Mouse (Mus musculus): Measurements from ENCODE around the gene Cdhr4.
"Not testable (repeated sequence)": the region's sequence is repeated elsewhere in the genome, so short reads cannot be mapped to it uniquely, and the experiment has no call there.

Gene Cdhr4

DNA sequence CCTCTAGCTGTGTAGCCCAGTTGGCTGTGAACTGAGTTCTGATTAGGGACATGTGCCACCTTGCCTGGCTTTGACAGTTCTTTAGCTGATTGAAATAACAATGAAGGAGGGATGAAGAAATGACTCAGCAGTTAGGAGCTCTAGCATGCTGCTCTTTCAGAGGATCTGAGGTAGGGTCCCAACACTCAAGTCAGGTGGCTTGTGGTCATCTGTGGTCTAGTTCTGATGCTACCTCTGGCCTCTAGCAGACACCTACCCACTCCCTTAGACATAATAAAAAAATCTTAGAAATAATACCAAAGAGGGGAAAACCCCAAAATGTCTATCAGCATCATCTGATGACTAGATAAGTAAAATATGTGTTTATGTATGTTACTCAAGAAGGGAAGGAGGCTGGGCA is 18.1 kb downstream of the Cdhr4 start:
- no peak for DNase-seq (ENCODE audit: low spot score in 2 of 2)

DNA sequence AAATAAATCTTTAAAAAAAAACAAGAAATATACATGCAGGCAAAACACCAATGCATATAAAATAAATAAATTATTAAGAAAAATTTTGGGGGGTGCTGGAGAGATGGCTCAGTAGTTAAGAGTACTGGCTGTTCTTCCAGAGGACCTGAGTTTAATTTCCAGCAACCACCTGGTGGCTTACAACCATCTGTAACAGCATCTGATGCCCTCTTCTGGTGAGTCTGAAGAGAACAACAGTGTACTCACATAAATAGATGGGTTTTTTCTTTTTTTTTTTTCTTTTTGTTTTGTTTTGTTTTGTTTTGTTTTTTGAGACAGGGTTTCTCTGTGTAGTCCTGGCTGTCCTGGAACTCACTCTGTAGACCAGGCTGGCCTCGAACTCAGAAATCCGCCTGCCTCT is 21.3 kb downstream of the Cdhr4 start:
- not testable (repeated sequence) for DNase-seq (ENCODE audit: low spot score in 2 of 2)

DNA sequence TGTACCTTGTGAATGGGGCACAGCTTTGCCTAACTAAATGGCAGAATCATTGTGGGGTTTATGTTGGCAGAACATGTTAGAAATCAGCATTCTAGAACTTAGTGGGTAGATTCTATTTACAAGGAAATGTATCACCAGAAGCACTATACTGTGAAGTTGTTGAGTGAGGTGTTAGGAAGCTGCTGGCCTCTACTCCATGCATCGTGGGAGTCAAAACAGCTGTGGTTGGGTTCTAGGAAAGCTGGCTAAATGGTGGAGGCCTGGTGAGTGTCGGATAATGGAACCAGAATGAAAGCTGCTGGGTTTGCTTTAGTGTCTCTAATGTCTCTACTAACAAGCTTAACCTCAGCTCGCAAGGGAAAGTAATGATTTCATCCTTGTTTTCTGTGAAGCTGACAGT is 24.8 kb downstream of the Cdhr4 start:
- DNase-seq (ENCODE audit: low spot score in 2 of 2), result no peak

DNA sequence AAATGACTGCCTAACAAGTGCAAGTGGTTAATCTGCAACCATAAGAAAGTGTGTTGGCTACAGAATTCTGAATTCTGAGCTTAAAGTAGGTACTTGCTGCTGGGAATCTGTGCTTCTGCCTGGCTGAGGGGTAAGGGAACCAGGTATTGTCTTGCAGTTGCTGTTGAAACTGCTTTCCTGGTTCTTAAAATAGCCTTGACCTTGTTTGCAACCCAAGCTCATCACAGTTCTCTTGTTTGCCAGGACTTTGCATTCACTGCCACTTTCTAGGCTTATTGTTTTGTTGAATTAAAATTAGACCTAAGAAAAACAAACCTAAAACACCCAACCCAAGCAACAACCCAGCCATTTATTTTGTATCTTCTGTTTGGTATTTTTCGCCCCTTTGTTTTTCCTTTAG is 28.4 kb downstream of the Cdhr4 start:
- DNase-seq (ENCODE audit: low spot score in 2 of 2), result no peak

DNA sequence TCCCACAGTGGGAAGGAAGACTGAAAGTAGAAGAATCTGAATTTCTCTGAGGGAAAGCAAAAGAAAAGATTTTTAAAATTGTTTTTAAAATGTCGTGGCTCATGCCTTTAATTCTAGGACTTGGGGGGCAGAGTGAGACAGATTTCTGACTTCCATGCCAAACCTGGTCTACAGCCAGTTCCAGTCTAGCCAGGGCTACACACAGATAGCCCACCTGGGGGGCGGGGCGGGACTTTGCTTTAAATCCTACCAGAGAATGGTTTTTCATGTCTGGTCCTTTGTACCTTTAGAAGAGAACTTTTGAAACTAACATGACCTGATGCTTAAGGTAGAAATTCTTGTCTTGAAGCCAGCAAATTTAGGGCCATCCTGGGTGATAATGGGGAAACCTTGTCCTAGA is 30.9 kb downstream of the Cdhr4 start:
- DNase-seq (ENCODE audit: low spot score in 2 of 2), result no peak

DNA sequence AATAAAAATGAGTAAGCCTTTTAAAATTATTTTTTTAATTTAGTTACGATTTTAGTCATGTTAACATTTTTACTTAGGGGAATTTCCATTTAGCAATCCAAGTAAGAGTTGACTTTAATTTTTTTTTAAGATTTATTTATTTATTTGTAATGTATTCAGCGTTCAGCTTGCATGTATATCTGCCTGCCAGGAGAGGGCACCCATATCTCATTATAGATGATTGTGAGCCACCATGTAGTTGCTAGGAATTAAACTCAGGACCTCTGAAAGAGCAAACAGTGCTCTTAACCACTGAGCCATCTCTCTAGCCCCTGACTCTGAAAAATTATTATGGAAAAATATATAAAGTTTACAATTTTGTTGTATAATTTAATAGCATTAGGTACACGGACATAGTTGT is 34.3 kb downstream of the Cdhr4 start:
- no peak for DNase-seq (ENCODE audit: low spot score in 2 of 2)

DNA sequence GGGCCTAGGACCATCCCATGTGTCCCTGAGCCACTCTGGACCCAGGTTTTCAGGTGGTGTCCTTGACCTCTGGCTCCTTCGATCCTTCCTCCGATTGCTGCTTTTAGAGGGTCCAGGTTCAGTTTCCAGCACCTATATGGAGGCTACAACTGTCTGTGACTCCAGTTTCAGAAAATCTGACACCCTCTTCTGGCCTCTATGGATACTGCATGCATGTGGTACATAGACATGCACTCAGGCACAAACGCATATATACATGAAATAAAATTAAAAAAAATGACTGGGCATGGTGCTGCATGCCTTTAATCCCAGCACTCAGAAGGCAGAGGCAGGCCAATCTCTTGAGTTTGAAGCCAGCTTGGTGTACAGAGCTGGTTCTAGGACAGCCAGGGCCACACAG is 35.6 kb downstream of the Cdhr4 start:
- DNase-seq (ENCODE audit: low spot score in 2 of 2), result no peak

DNA sequence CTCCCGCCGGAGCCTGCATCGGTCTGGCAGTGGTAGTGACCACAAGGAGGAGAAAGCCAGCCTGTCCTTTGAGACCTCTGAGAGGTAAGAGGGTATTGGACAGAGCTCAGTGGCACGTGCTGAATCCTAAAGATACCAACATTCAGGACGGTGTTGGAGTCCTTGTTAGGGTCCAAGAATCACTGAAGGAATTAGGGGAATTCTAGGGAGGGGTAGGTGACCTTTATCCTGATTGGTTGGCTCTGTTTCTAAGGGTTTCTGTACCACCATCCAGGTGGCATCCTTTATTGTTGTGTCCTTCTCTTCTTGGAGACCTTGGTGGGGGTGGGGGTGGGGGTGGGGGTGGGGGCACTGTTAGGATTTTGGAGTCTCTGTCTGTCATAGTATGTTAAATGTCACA is 39.8 kb downstream of the Cdhr4 start:
- no peak for DNase-seq (ENCODE audit: low spot score in 2 of 2)

DNA sequence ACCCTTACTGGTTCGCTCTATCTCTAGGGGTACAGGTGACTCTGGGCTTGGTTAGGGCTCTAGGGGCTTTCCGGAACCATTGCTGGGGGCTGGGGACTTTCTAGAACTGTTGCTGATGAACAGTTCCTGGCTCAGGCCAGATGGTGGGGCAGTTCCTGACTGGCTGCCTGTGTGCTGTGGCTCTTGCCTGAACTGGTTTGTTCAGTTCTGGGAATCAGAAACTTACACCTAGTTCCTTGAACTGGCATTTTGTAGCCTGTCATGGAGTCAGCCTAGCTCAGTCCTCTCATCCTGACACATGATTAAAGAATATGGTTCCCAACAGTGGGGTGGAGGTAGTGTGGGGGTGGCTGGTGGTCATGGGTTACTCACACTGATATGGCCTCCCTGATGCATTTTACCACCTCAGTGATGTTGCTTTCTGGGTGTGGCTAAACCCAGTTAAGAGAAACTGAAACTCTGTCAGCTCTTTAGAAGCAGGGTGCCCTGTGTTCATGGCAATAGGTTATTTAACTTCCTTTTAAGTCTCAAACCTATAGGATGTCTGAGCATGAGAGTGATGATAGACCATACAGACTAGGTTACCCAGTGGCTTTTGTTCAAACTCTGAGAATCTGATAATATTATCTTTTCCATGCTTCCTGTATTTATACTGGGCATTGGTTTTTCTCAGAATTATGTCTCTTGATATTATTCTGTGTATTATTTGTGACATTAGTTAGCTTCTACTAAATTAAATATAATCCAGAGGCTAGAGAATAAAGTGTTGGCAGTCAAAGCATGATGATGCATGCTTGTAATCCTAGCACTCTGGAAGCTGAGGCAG is 43.2 kb downstream of the Cdhr4 start:
- no peak for DNase-seq (ENCODE audit: low spot score in 2 of 2)

DNA sequence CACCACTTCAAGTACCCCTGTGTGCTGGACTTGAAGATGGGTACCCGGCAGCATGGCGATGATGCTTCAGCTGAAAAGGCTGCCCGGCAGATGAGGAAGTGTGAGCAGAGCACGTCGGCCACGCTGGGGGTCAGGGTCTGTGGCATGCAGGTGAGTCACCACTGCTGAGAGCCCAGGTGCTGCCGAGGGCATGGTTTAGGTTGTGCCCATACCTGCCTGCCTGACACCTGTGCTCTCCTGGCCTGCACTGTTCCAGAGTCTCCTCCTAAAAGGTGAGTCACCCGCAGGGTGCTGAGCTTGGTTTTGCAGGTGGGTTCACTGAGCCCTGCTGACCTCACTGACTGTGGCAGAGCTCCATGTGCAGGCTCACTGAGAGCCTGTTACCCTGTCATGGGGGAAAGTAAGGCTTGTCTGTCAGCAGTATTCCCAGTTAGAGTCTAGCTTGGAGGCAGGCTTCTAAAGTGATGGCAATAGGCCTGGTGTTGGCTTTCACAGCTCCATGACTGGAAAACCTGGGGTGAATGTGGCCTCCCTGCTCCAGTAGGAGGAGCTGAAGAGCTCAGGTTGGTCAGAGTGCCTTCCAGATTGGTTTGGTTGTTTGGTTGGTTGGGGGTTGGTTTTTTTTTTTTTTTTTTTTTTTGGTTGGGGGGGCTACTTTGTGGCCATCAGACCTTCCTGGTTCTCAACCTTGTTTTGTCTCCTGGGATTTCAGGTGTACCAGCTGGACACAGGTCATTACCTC is 52.6 kb downstream of the Cdhr4 start:
- DNase-seq (ENCODE audit: low spot score in 2 of 2), result no peak

DNA sequence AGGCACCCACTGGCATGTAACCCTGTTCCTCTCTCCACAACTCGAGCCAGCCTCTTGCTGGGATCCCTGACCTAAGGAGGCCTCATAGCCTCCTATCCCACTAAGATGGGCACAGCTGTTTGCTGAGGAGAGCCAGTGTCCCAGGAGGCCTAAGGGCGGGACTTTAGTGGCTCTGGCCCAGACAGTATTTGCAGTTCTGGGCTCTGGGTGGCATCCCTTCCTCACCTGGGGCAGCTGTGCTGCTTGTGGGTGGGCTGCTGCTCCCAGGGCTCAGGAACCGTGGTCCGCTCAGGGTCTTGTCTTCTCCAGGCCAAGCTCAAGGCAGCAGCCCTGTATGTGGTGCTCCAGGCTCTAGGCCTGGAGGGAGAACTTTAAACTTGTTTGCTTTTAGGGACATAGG is 54.3 kb downstream of the Cdhr4 start:
- DNase-seq (ENCODE audit: low spot score in 2 of 2), result no peak

DNA sequence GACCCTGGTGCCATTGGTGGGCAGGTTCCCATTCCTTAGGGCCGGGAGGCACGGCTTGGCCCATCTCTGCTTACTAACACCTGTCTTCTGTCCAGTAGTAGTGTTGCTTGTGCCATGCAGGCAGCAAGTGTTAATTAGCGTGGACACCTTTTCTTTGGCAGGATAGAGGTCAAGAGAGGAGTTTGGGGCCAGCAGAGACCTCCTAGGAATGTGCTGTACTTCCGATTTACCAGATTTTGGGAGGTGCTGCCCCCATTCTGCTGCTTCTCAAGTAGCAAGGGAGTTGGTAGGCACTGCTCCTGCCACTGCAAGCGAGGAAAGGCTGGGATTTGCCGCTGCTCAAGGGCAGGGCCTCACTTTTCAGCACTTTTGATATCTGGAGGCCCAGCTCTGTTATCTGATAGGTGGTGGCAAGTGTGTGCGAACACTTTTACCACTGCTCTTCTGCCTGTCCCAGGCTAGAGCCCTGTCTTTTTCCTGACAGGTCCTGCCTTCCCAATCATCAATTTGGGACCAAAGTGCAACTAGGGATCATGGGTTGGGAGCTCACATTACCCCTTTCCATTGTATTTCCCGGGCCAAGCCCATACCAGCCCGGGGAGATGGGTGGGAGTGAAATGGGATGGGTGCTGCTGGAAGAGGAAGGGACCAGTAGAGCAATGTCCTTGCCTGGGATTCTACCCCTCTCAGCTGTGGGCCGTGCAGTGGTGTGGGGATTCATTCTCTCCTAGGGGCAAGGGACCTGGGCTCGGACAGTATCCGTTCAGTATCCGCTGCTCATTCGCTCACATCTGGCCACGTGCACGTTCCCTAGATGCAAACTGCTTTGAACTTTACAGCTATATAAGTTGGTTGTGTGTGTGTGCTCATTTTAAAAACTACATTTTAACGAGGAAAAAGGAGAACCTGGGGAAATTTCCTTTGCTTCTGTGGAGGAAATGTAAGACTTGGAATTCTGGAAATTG is 55.6 kb downstream of the Cdhr4 start:
- no peak for DNase-seq (ENCODE audit: low spot score in 2 of 2)

DNA sequence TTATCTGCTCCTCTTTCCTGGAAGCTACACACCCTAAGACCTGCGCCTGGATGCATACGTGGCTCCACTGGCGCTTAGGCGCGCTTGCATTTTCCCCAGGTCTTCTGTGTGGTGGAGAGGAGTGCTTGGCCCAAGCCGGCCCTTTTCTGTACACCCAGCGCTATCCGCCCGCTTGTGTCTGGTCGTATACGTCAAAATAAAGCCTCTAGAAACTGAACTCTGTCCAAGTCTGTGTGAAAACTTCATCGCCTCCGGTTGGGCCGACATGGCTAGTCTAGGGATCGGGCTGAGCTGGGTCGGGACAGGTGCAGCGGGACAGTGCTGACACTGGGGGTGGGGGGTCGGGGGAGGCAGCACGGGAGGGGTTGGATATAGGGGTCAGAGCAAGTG is 56.3 kb downstream of the Cdhr4 start:
- peak in 1 of 2 experiments; percentile 47 for DNase-seq (ENCODE audit: low spot score in 2 of 2)

DNA sequence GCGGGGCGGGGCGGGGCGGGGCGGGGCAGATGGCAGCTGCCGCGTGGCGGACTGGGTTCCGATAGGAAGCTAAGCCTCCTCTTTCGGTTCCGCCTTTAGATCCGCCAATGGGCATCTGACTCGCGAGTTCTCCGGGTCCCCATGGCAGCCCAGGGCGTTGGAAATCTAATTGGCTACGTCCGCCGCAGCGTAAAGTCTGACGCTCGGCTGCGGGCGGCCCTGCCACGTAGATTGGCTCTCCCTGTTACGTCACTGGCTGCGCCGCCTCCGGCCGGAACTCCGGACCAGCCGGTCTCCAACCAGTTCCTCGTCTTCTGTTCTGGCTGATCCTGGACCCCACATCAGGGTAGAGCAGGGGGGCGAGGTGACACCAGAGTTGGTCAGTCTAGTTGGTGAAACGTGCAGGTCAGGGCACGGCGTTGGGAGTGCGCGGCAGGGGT is 56.7 kb downstream of the Cdhr4 start, which contains the start of gene Gmppb:
Gene Gmppb, plus strand, starts transcription at position 227 of the 440 bp plus-strand sequence.
- peak; percentile 85 to 96 for DNase-seq (ENCODE audit: low spot score in 2 of 2)

Data from urinary bladder, adult 18-20 months (tissue).